Mouse (Mus musculus) neural tube, postnatal 0 days (tissue): ENCODE results near the gene Pnpla3. TPM values are rescaled to one million over a fixed set of nuclear protein-coding genes. Genes with fewer than 3 reads are reported as not detected.

ENCODE experiments used
- microRNA-seq: library from miRNA; unstranded; fragments of <30 nt; microRNA quantifications from one replicate; pipeline ENCODE4, GENCODE M21; 2016
- polyA plus RNA-seq: library from polyadenylated mRNA; unstranded; fragments of >200 nt; fragmentation: Nextera tagmentation; extraction: Ambion mirVana; gene quantifications from 2 replicates; pipeline ENCODE4 v1.2.1, GENCODE M21; 2015

Gene Pnpla3
- 5.5 and 7.4 TPM in 2 replicates for polyA plus RNA-seq

DNA sequence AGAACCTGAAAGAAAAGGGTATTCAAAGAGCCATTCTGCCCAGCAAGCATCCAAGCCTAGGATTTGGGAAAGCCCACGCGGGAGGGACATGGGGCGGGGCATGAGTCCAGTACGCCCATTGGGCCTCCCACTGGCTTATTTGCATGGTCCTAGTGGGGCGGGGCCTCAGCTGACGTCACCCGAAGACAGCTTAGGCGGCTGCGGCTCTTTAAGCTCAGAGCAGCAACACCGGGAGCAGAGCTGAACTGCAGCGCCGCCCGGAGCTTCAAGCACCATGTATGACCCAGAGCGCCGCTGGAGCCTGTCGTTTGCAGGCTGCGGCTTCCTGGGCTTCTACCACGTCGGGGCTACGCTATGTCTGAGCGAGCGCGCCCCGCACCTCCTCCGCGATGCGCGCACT is at the start of gene Pnpla3:
Pnpla3 (plus strand) TSS at position 238 of the 400 bp plus-strand sequence.

DNA sequence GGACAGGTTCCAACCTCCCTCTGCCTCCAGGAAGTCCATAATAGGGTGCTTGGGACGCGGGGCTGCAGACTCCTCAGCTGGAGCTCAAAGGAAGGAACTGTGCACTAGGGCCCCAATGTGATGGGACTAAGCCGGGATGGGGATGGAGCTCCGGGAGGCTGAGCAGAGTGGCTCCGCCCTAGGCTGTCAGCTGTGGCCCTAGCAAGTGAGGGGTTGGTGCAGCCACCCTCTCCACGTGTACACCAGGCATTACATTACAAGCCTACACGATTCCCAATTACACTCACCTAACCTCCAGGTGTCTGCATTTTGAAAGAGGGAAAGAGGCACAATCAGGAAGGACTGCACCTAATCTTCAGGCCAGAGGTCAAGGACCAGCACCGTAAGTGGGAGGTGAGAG is 44.6 kb upstream of the Pnpla3 start, which contains the start of gene Pnpla5:
Pnpla5 (minus strand) TSS at position 101 of the 400 bp plus-strand sequence.

DNA sequence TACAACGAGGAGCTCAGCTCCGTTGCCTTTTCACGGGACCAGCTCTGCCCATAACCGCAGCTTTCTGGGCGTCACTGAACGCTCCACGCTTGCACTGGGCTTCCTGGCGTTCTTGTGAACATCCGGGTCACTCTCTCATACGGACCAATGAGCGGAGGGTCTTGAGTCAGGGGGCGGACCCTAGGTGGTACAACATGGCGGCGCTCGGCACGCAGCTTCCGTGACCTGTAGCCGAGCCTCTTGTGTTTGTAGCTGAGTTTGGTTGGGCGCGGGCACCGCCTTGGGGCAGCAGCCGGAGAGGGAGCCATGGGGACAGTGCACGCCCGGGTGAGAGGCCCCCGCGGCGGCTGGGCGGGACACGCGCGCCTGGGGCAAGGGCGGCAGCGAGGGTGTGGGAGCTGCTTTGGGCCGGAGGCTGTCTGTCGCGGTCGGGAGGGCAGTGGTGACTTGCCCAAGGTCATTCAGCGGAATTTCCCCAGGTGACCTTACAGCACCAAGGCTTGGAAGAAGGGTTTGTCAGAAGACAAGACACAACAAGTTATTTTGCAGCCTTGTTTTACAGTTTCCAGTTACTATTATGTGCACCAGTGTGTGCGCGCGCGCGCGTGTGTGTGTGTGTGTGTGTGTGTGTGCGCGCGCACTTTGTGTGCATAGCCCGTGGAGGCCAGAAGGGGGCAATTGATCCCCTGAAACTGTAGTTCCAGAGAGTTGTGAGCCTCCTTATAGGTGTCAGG is 24.6 kb downstream of the Pnpla3 start, which contains the start of gene Samm50:
Samm50 (plus strand) TSS at position 184 of the 734 bp plus-strand sequence.

DNA sequence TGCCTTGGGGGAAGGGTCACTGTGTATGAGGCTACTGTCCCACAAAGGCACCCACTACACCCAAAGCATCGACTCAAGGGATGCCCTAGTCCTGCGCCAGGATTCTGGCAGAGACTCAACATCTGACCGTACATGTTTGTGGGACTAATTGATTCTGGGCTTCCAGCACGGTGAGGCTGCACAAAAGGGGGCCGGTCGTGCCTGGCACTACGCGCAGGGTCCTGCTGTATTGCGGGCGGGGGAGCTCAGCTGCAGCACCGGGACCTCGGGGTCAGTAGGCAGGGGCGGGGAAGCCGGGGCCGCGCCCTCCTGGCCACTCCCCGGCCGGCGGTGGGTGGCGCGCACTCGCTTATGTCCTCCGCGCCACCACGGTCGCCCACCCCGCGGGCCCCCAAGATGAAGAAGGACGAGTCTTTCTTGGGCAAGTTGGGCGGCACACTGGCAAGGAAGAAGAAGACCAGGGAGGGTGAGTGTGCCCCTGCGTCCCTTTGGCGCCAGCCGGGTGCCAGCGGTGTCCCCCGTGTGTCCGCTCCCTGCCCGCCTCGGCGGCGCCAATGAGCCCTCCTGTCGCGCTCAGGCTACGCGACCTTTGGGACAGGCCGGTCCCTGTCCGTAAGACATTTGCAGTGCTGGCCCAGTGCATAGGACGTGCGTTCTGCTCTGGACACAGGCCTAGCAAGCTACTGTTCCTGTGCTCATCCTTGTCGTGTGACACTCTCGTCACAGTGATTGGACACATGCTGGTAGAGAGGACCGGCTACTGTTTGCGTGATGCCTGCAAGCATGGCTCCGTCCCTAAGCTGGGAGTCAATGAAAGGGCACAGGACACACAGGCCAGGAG is 64.3 kb downstream of the Pnpla3 start, which contains the start of gene Parvb:
Parvb (plus strand) TSS at position 323 of the 841 bp plus-strand sequence.

Small RNA genes lying within 50 kb of the gene (microRNA-seq; reads per million reads assigned to microRNA genes)
- not detected for gene Mir6392

Other genes with a start within 250 kb of the Pnpla3 start
- gene Efcab6, start 102.5 kb upstream of the Pnpla3 start, polyA plus RNA-seq: 1.0 and 1.2 TPM in 2 replicates
- 174 and 177 TPM in 2 replicates for gene Sult4a1, start 62.1 kb upstream of the Pnpla3 start, polyA plus RNA-seq
- not detected in 2 replicates for gene Pnpla5, start 44.7 kb upstream of the Pnpla3 start, polyA plus RNA-seq
- gene Samm50, start 24.4 kb downstream of the Pnpla3 start, polyA plus RNA-seq: 83.2 and 84.9 TPM in 2 replicates
- 6.7 and 7.7 TPM in 2 replicates for gene Parvb, start 64.2 kb downstream of the Pnpla3 start, polyA plus RNA-seq
- gene Parvg, start 156.2 kb downstream of the Pnpla3 start, polyA plus RNA-seq: 1.6 and 3.3 TPM in 2 replicates